Mouse (Mus musculus) left cerebral cortex, adult 11 months (tissue): ENCODE measurements at regions not wholly inside any gene's neighbourhood (a gene's known extent, or its start where the extent isn't known, plus 50 kb on each side); places are given as distances from the start of the nearest gene placed in this dataset.

Experiments
- DNase-seq: peaks from one replicate; pipeline ENCODE4 v3.0.0; 2022; ENCODE audit warnings: low spot score

DNA sequence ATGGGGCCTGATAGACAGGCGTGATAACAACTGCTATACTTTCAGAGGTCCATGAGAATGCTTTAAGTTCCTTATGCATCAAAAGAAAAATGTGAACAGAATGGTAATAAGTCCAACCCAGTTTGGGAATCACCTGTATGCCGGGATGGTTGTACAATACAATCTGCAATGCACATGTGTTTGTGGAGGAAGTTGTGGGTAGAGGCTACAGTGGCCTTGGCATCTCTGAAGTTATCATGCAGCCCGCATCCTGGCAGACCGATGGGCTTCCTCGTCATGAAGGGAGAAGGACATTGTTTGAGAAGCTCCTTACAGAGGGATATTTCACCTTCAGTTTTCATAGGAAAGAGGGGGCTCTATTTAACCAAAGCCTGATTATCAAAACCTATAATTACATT is 281.3 kb upstream of the Sall1 start:
- DNase-seq = no peak

GRCm38 (mm10) chr8:89324462-89325247 is 280.7 kb upstream of the Sall1 start:
- DNase-seq = no peak

GRCm38 (mm10) chr8:89317514-89318289 is 273.7 kb upstream of the Sall1 start:
- DNase-seq = no peak

DNA sequence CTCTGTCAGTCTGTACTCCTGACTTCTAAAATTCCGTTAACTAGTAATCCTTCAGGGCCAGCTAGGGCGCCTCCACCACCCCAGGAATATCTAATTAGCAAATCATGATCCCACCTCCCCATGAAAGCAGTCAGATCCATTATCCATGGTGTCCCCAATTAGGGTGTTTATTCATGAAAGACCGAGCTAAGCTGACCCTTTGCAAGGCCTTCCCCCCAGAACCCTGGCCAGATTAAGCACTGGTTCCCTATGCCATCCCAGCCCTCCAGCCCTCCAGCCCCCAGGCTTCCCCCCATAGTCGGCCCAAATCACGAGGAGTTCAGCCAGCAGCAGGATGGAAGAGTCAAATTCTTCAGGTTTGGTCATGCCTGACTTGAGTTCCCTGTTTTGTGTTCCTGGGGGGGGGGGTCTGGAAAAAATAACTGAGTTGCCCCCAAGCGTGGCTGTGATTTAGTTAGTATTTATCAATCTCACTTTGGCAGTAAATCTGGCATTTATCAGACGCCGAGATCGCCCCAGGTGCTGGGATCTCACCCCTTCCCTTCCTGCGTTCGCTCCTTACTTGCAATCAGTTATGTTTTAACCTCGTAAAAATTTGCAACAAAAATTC is 272.7 kb upstream of the Sall1 start:
- DNase-seq = no peak

- DNase-seq = no peak
Measured at GRCm38 (mm10) chr8:89314907-89315306, 270.9 kb upstream of the Sall1 start.

DNA sequence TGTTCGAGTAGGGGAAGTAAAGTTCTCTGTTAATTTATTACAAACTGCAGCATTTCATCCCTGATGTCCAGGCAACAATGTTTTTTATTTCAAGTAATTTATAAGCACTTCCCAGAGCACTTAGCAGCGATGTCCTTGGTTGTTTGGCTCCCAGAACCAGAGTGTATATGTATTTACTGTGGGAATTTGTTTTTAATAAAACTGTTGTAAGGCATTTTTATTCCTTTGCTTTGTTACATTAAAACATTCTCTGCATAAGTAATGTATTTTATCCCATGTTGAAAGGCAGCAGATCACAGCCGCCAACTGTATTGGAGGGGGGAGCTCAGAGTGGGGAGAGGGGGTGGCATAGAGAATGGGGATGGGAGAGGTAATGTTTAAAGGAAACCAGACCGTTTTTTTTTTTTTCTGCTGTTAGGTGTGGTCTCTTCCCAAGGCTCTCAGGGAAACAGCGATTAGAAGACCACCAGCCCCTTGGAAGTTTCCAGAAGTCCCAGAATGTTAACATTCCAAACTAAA is 266.8 kb upstream of the Sall1 start:
- DNase-seq = no peak

GRCm38 (mm10) chr8:89309591-89309990 is 265.6 kb upstream of the Sall1 start:
- DNase-seq = no peak

- no peak for DNase-seq
Measured at GRCm38 (mm10) chr8:89308950-89309349, 265.0 kb upstream of the Sall1 start.

DNA sequence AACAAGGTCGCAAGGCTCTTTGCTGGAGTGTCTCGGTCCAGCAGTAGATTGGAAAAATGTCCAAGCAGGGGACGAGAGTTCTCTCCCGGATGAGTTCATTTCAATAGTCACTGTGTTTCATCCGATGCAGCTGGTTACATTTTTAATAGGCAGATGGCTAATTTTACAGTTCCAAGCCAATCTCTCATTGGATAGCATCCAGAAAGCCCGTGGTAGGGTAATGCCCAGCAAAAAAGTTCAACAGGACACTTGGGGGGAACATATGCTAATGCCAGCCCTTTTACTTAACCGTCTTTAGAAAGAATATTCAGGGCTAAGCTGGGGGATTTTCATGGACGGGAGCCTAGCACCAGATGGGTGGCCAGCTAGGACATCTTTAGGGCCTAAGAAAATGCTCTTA is 264.6 kb upstream of the Sall1 start:
- DNase-seq = no peak

DNA sequence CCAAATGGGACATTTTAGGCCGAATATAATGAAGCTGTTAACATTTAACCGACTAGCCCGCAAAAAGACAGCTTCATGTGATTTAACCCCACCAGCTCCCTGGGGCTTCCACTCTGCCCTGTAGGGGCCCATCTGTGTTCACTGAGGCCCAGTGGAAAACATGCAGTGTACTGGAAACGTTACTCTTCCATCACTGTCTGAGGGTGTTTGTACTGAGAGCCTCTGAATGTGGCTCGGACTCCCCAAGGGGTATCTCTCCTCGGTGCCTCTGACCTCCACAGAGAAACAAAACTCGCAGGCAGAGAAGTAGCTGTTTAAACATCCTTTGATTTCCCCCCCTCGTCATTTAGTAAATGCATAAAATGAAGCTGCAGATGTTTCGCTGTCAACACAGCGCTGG is 263.6 kb upstream of the Sall1 start:
- no peak for DNase-seq

- no peak for DNase-seq
Measured at GRCm38 (mm10) chr8:89307085-89307484, 263.1 kb upstream of the Sall1 start.

GRCm38 (mm10) chr8:89304116-89304515 is 260.2 kb upstream of the Sall1 start:
- no peak for DNase-seq

- DNase-seq = no peak
Measured at GRCm38 (mm10) chr8:89303326-89303725, 259.4 kb upstream of the Sall1 start.

GRCm38 (mm10) chr8:89299637-89300036 is 255.7 kb upstream of the Sall1 start:
- DNase-seq = no peak

- DNase-seq = no peak
Measured at GRCm38 (mm10) chr8:89295686-89296085, 251.7 kb upstream of the Sall1 start.

GRCm38 (mm10) chr8:89289017-89289416 is 245.1 kb upstream of the Sall1 start:
- no peak for DNase-seq

- DNase-seq = no peak
Measured at GRCm38 (mm10) chr8:89284871-89285564, 241.1 kb upstream of the Sall1 start.

DNA sequence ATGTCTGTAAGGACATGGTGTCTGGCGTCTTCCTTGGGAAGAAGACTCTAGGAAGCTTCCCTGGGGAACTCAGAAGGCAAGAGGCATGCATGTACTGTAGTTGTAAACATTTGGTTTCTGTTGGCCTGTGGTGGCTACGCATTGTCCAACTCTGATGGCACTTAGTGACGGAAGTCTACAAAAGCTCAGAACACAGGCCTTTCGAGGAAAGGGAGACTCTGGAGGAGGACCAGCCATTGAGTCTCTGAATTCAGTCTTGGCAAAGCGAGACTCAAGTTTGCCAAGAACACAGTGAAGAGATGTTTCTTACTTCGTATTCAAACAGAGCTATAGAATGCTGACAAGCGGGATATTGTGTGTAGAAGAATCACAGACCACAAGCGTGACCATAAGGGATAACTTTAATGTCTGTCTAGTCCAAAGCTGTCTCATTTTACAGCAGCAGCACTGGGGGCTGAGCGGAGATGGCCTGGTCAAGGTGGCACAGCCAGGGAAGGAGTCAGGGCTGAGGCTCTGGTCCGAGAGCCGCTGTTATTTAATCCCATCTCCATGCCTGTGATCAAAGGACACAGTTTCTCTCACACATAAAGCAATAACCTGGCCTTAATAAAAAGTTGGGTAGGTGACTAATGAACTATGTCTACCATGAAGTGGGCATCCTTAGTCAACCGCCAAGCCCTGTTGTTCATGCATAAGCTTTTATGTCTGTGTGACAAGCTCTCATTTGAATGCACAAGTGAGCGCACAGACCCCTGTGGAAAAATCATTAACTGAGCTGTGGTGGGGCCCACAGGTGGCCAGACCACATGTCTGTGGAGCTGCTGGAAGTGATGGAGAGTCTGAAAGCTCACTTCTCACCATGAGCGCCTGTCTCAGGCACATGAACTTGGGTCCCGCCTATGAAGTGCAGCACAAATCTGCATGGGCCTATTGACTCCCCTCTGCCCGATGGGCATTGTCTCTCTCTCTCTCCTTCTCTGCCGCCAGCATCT is 239.4 kb upstream of the Sall1 start:
- DNase-seq = no peak

DNA sequence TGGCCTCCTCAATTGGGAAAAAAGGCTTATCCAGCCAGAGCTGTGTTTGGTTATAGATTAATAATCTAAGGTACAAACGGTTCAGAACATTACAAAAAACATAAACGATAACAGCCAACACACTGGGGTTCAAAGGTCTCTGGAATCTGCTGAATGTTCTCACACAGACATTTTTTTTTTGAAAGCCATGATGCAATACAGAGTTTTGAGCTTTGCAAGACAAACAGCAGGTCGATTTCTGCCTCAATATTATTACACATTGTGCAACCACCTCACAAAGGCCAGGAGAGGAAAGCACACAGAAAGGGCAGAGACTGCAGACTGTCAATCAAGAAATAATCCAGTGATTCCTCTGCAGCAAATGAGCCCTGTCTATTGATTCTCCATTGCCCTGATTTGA is 235.9 kb upstream of the Sall1 start:
- no peak for DNase-seq

- no peak for DNase-seq
Measured at GRCm38 (mm10) chr8:89279142-89279541, 235.2 kb upstream of the Sall1 start.

- no peak for DNase-seq
Measured at GRCm38 (mm10) chr8:89273276-89273675, 229.3 kb upstream of the Sall1 start.
